Mouse (Mus musculus) megakaryocyte, embryonic 14.5 days (primary cell): ENCODE results near the gene Elovl6.

Source experiments
- FLI1 ChIP-seq: IDR thresholded peaks from 2 replicates; pipeline ENCODE4 v1.6.1; 2012; ENCODE audit warnings: low read length, inconsistent platforms, mixed read lengths
- GATA1 ChIP-seq: IDR thresholded peaks from 3 replicates; pipeline ENCODE4 v1.6.1; 2012; ENCODE audit warnings: mixed read lengths, low read length, inconsistent platforms, borderline replicate concordance

DNA sequence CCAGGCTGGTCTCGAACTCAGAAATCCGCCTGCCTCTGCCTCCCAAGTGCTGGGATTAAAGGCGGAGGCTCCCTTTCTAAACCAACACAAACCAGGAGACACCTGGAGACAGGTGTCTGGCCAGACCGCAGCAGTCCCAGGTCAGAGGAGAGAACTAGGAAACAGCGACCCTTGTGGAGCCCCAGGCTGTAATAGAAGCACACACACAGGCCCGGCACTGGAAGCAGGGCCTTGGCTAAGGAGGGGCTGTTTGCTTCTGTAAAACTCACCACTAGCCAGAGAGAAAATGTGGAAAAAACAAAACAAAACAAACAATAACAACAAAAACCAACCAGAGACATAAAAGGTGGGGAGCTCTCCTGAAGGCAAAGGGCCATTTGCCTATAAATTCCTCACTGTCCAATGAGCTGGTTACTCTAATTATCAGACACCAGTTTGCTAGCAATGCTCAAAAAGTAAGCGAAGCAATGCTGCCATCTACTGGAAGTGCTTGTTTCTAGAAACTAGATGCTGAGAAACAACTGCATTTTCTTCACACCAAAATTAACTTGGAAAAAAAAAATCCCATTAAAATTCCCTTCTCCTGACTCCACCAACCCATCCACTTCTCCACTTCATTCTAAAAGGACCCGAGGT lies 154.7 kb downstream of the Elovl6 start:
- TF ChIP-seq GATA1 (no peak), FLI1 (no peak)
